Mouse (Mus musculus): ENCODE results near the gene Epb41l2.

Epb41l2 gene

GRCm38 (mm10) chr10:25401356-25401755 is 41.8 kb downstream of the Epb41l2 start:
- DNase-seq = no peak

DNA sequence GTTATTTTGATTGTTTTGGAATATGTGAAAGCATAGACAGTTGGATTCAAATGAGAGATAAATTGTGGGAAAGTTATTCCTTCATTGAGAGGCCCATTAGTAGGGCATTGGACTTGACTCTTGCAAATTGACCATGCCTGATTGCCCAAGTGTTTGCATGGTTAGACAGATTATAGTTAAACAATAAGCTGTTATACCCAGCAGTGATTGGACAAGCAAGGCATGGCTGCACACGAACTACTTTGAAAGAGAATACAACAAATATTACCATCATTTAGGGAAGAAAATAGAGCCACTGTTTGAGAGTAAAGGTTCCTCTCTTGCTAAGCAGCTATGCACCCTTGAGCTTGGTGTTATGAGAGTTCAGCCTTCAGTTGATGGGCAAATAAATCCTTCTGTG is 43.3 kb downstream of the Epb41l2 start:
- no peak for DNase-seq

DNA sequence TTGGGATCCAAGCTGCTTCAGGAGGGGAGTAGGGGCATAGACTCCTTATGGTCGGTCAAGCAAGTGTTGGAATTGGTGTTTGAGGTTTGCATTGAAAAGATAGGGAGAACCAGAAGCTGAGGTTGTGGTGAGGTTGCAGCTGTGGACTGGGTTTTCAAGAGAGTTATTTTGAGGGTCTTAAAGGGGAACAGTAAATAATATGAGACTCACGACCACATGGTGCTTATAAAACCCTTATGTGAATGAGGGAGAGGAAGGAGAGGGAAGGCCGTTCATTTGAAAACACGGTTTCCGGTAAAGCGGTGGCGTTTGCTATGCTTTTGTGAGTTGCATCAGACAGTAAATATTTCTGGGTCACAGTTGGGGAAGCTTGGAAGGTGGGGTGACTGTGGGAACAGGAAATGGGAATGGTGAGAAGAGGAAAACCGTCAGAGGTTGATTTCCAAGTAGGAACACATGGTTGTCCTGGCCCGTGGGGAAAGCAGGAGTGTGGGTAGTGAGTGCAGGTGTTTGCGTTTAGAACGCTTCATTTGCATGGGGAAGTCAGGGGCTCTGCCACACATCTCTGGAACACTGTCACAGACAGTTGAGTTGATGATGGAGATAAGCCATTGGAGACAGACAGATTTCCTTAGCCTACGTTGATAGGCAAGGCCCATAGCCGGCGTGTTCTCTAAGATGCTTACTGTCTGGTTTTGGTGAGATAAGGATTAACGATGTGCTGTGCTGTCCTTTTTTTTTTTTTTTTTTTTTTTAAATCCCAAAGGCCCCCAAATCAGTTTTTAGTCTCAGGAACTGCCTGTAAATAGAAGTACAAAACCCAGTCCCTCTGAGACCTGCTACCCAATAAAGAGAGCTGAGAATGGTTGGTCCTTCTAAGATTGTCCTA is 44.5 kb downstream of the Epb41l2 start:
- DNase-seq = no peak

DNA sequence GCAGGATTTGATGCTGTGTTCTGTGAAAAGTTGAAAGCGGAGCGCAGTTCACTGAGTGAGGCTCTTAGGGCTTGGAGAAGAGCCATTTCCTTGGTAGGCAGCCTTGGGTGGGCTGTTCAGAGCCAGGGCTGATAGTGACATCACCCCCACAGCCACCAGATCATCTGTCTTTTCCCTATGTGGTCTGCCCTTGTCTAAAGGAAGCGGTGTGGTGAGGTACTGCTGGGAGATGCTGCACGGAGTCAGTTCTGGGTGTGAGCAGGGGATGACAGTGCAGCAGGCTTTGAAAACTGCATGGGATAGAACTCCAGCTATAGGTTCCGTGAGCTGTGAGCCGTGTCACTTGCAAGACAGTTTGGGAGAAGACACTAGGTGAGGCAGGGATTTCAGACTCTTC is 45.1 kb downstream of the Epb41l2 start:
- DNase-seq = no peak

- no peak for DNase-seq
These were observed 46.0 kb downstream of the Epb41l2 start for GRCm38 (mm10) chr10:25405551-25405950.

GRCm38 (mm10) chr10:25406695-25407094 is 47.1 kb downstream of the Epb41l2 start:
- no peak for DNase-seq

DNA sequence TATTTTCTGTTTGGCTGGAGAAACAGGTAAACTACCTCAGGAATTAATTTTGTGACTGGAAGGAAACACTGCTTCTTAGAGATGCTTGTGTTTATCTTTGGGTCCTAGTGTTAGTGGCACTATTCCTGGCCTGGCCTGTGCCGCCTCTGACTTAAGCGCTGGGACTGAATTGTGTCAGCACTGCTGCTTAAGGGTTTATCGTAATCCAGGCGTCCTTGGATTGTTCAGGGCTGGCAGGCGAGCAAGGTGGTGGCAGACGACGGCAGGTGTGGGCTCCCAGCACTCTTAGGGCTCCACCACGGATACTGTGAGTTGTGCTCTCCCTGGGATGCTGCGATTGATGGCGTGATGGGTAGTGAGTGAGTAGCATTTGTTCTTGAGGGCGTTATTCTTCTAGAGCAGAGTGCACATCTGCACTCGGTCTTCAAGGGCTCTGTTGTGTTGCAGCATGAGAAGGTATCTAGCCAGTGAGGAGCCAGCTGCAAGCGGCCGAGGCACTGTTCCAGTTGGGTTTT is 48.6 kb downstream of the Epb41l2 start:
- no peak for DNase-seq

GRCm38 (mm10) chr10:25411836-25412373 is 52.3 kb downstream of the Epb41l2 start:
- DNase-seq = no peak

- no peak for DNase-seq
These were observed 55.7 kb downstream of the Epb41l2 start for GRCm38 (mm10) chr10:25415188-25415717.

DNA sequence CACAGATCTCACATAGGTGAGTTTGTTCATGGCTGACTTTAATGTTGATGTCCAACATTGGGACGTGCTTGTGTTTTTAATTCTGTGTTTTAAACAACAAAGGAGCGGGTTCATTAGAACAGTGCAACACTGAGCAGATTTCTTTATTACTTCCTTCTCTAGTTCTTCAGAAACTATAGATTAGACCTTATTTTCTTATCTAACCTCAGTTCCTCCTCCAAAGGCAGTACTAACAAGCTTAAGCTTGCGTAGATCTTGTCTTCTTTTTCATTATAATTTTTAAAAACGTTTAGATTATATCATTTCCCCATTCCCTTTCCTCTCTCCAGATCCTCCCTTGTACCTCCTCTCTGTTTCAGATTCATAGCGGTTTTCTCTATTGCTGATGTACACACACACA is 57.1 kb downstream of the Epb41l2 start:
- DNase-seq = no peak

GRCm38 (mm10) chr10:25426058-25426457 is 66.5 kb downstream of the Epb41l2 start:
- DNase-seq = no peak

DNA sequence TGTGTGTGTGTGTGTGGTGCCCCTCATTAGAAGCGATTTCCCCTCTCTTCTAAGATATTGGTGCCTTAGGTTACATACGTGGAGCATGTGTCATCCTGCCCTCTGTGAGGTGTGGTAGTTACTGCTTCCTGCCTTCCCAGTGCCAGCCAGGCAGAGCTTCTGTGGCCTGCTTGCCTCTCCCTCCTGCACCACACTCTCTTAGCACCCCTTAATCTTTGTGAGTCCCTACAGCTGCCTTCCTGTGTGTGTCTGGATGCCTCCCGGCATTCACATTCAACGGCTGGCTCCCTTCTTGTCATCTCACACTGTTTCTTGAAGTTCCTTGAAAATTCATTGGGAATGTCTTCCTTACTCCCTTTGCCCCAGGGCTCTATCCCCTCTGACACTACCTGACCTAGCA is 67.2 kb downstream of the Epb41l2 start:
- no peak for DNase-seq

GRCm38 (mm10) chr10:25427523-25427922 is 67.9 kb downstream of the Epb41l2 start:
- no peak for DNase-seq

GRCm38 (mm10) chr10:25428658-25429057 is 69.1 kb downstream of the Epb41l2 start:
- DNase-seq = no peak

GRCm38 (mm10) chr10:25429346-25429745 is 69.7 kb downstream of the Epb41l2 start:
- no peak for DNase-seq

- DNase-seq = no peak
These were observed 71.3 kb downstream of the Epb41l2 start for GRCm38 (mm10) chr10:25430862-25431261.

GRCm38 (mm10) chr10:25432351-25432750 is 72.8 kb downstream of the Epb41l2 start:
- peak in 1 of 2 experiments; percentile 9 for DNase-seq

DNA sequence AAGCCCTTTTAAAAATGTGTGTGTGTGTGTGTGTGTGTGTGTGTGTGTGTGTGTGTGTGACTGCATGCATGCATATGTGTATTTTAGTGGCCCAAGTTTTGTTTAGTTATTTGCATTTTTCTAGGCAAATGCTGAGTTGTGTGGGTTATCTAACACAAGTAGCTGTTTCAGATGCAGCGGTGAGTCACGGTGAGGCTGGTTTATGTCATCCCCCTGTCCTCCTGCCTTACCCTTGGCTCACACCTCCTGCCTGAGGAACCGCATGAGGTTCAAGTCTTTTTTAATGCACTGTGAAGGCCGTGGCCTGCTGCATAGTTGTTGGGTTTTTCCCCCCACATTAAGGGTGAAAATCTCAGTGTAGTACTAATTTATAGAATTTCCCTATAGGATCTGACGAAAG is 73.3 kb downstream of the Epb41l2 start:
- DNase-seq = no peak

GRCm38 (mm10) chr10:25433524-25433923 is 73.9 kb downstream of the Epb41l2 start:
- DNase-seq = no peak

DNA sequence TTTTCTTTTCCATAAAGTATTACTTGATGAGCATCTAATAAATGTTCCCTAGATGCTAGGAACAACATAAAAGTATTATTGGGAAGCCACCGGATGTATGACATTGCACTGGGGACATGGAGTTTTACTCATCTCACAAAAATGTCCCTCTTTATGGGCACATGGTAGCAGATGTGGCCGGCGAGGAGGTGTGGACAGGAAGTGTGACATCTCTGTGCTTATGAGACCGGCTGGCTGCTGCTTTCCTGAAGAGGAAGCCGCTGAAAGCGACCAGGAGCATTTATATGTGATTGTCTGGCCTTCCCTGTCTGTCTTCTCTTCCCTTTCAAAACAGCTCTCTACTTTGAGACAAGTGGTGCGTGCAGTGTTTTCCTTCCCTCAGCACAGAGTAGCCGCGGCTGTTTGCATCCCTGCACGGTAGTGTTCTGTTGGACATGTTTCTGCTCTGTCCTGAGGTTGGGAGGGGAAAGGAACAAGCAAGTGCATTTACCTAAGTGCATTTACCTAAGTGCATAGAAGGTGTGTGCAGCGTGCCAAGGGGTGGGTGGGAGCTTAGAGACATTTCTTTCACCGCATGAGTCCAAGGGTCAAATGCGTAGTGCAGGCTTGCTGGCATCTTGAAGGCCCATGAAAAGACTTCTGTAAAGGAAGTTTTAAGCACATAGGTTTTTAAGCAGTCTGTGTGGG is 74.9 kb downstream of the Epb41l2 start:
- peak; percentile 34 to 36 for DNase-seq

GRCm38 (mm10) chr10:25436703-25437401 is 77.3 kb downstream of the Epb41l2 start:
- no peak for DNase-seq

- no peak for DNase-seq
These were observed 78.1 kb downstream of the Epb41l2 start for GRCm38 (mm10) chr10:25437586-25438298.

Measured in kidney, adult 8-10 months (tissue).